Mouse (Mus musculus): ENCODE results near the gene Zfp706. TPM values are rescaled to one million over a fixed set of nuclear protein-coding genes. Genes with fewer than 3 reads are reported as not detected.

Zfp706 gene
- polyA plus RNA-seq (2014; fragmentation: Nextera tagmentation; extraction: Ambion mirVana), result 344 and 424 TPM in 2 replicates

DNA sequence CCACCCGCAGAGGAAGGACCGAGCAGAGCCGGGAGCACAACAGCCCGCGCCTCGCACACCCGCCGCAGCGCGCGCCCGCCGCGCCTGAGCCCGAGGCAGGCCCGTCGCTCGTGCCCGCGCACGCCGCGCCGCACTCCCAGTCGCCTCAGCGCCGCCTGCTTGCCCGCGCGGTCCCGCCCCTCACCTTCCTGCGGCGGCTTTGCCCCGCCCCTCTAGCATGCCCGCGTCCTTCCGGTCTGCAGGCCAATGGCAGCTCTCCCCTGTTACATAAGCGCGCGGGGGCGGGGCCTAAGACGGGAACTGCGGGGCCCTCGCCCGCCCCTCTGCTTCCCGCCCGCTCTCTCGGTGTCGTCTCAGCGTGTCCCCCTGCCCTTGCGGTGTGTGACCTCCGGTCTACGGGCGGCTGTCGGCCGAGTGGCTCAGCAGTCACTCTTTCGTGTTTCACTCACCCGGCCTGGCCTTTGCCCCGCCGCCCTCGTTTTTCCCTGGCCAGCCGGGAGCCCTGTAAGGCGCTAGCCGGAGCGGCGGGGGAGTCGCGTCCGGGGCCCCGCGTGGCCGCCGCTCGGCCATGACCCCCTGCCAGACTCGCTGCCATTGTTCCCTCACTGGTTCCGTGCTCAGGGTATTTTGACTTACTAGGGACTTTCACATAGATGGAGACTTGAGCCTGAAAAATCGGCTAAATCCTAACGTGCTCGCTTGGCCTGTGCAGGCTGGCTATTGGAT is at the start of gene Zfp706:
Gene Zfp706 (minus strand): TSS at position 541 of the 726 bp plus-strand sequence.
- H3K36me3 ChIP-seq (ENCODE audit: control insufficient read depth, insufficient read depth, low read length), result peaks cover 11% of the 10 kb centered on the region
- H3K27me3 ChIP-seq (ENCODE audit: control insufficient read depth, insufficient read depth, low read length), result no peaks in the 10 kb centered on the region
- H3K4me3 ChIP-seq (ENCODE audit: low read length), result peak within 1 kb of the TSS; percentile 86
- peak; percentile 99 for ATAC-seq (ENCODE audit: low FRiP score, low TSS enrichment)
- under 1% methylated on average over 47 of the region's 79 CpGs for WGBS
- peak within 1 kb of the TSS; percentile 96 for H3K9ac ChIP-seq (ENCODE audit: low read depth, low read length)
- peak within 1 kb of the TSS; percentile 54 for H3K4me2 ChIP-seq (replicated peaks; ENCODE audit: low read depth, low read length)
- H3K27ac ChIP-seq (ENCODE audit: low read depth, low read length), result peak within 1 kb of the TSS; percentile 95
- peaks cover 13% of the 10 kb centered on the region for H3K4me1 ChIP-seq (ENCODE audit: control insufficient read depth, insufficient read depth, low read length)
- H3K9me3 ChIP-seq (ENCODE audit: control insufficient read depth, low read length), result no peaks in the 10 kb centered on the region

DNA sequence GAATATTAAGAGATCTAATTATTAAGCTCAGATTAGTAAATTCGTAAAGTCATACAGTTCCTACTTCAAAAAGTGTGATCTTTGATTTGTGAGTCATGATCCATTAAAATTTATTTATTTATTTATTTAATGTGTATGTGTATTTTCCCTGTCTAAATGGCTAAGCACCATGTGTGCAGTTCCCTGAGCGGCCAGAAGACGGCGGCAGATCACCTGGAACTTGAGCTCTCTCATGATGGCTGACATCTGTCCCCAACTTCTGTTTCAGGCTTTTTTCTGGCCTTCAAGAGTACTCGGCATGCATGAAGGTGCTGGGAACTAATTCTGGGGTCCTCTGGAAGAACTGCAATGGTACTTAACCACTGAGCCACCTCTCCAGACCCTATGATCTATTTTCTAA is 47.0 kb upstream of the Zfp706 start:
- WGBS, result 97% methylated on average over 5 of the region's 5 CpGs

DNA sequence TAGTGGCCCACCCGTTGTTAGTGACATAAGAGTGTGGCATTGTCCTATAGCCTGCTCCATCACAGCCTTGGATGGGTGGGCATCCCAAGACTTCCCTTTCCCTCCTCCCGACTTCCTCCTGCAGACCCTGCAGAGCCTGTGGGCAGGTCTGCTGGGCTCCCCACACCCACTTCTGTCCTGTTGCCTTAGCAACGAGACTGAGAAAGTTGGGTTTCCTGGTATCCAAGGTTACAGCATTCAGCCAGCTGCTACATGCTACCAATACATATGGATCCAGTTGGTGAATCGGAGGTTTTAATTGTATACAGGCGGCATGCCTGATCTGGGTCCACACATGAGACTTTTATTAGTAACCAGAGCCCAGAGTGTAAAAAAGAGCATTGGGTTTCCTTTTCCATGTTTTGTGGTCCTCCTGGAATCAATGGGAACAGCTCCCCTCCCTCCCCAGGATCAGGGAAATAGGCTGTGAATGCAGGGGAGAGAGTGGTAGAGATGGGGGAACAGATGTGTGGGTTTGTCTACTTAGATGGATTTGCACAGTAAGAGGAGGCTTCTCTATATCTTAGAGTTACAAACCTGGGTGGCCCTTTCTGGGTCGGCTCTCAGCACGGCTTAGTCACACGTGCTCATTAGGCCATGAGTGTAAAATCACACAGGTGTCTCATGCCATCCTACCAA is 45.7 kb upstream of the Zfp706 start:
- H3K9ac ChIP-seq (ENCODE audit: low read depth, low read length), result no peak overlapping the region
- H3K4me1 ChIP-seq (ENCODE audit: control insufficient read depth, insufficient read depth, low read length), result no peaks in the 10 kb centered on the region
- no peaks in the 10 kb centered on the region for H3K27me3 ChIP-seq (ENCODE audit: control insufficient read depth, insufficient read depth, low read length)
- no peak overlapping the region for H3K27ac ChIP-seq (ENCODE audit: low read depth, low read length)
- no peak for ATAC-seq (ENCODE audit: low FRiP score, low TSS enrichment)
- 52% methylated on average over 8 of the region's 8 CpGs for WGBS
- no peak overlapping the region for H3K4me2 ChIP-seq (replicated peaks; ENCODE audit: low read depth, low read length)
- no peak overlapping the region for H3K4me3 ChIP-seq (ENCODE audit: low read length)
- no peaks in the 10 kb centered on the region; the same call in 1 of the 2 replicates for H3K9me3 ChIP-seq (ENCODE audit: control insufficient read depth, low read length)
- H3K36me3 ChIP-seq (ENCODE audit: control insufficient read depth, insufficient read depth, low read length), result no peaks in the 10 kb centered on the region

More for the DNA sequence above, 47.0 kb upstream of the Zfp706 start:
- Histone ChIP-seq H3K27ac (ENCODE audit: low read depth, low read length) (no peak overlapping the region), H3K27me3 (ENCODE audit: control insufficient read depth, insufficient read depth, low read length) (no peaks in the 10 kb centered on the region), H3K4me3 (ENCODE audit: low read length) (no peak overlapping the region), H3K4me1 (ENCODE audit: control insufficient read depth, insufficient read depth, low read length) (no peaks in the 10 kb centered on the region), H3K9ac (ENCODE audit: low read depth, low read length) (no peak overlapping the region), H3K9me3 (ENCODE audit: control insufficient read depth, low read length) (no peaks in the 10 kb centered on the region; the same call in 1 of the 2 replicates), H3K4me2 (replicated peaks; ENCODE audit: low read depth, low read length) (no peak overlapping the region), H3K36me3 (ENCODE audit: control insufficient read depth, insufficient read depth, low read length) (no peaks in the 10 kb centered on the region)
- no peak for ATAC-seq (ENCODE audit: low FRiP score, low TSS enrichment)

DNA sequence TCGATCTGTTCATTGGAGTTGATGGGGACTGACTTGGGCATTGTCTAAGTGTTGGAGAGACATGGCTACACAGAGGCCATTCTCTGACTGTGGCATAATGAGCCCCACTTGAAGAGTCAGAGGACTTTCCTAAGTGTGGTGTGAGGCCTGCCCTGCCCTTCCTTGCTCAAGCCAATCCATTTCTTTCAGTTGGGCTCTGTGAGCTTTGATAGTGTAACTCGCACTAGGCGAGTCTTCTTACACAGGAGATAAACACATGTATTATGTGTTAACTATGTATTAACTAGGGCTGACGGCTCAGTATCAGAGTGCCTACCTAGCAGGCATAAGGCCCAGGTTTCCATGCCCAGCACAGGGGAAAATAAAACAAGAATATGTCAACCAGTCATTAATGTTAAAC is 39.8 kb upstream of the Zfp706 start:
- Histone ChIP-seq H3K4me3 (ENCODE audit: low read length) (no peak overlapping the region), H3K27ac (ENCODE audit: low read depth, low read length) (no peak overlapping the region), H3K27me3 (ENCODE audit: control insufficient read depth, insufficient read depth, low read length) (no peaks in the 10 kb centered on the region), H3K4me1 (ENCODE audit: control insufficient read depth, insufficient read depth, low read length) (no peaks in the 10 kb centered on the region), H3K4me2 (replicated peaks; ENCODE audit: low read depth, low read length) (no peak overlapping the region), H3K36me3 (ENCODE audit: control insufficient read depth, insufficient read depth, low read length) (no peaks in the 10 kb centered on the region), H3K9ac (ENCODE audit: low read depth, low read length) (no peak overlapping the region), H3K9me3 (ENCODE audit: control insufficient read depth, low read length) (no peaks in the 10 kb centered on the region; the same call in 1 of the 2 replicates)
- 92% methylated on average over 4 of the region's 4 CpGs for WGBS
- no peak for ATAC-seq (ENCODE audit: low FRiP score, low TSS enrichment)

DNA sequence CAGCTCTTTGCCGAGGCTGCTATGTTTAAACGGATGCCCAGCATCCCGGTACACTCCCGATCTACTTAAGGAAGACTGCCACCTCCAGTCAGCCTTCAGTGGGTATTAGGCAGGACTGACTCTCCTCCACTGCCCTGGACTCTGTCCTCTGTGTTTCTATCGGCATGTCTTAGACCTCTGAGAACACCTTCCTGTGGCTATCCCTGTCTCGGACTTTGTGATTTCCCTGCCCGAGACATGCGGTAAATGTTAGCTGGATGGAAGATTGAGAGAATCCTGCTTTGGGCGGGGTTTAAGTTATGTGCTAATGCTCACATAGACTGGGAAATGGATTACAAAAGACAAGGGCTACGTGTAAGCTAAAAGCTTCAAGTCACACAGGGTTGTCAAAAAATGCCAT is 39.0 kb upstream of the Zfp706 start:
- 93% methylated on average over 10 of the region's 10 CpGs for WGBS
- ATAC-seq (ENCODE audit: low FRiP score, low TSS enrichment), result no peak
- Histone ChIP-seq H3K27me3 (ENCODE audit: control insufficient read depth, insufficient read depth, low read length) (no peaks in the 10 kb centered on the region), H3K36me3 (ENCODE audit: control insufficient read depth, insufficient read depth, low read length) (no peaks in the 10 kb centered on the region), H3K4me2 (replicated peaks; ENCODE audit: low read depth, low read length) (no peak overlapping the region), H3K27ac (ENCODE audit: low read depth, low read length) (no peak overlapping the region), H3K4me1 (ENCODE audit: control insufficient read depth, insufficient read depth, low read length) (no peaks in the 10 kb centered on the region), H3K9ac (ENCODE audit: low read depth, low read length) (no peak overlapping the region), H3K4me3 (ENCODE audit: low read length) (no peak overlapping the region), H3K9me3 (ENCODE audit: control insufficient read depth, low read length) (no peaks in the 10 kb centered on the region)

DNA sequence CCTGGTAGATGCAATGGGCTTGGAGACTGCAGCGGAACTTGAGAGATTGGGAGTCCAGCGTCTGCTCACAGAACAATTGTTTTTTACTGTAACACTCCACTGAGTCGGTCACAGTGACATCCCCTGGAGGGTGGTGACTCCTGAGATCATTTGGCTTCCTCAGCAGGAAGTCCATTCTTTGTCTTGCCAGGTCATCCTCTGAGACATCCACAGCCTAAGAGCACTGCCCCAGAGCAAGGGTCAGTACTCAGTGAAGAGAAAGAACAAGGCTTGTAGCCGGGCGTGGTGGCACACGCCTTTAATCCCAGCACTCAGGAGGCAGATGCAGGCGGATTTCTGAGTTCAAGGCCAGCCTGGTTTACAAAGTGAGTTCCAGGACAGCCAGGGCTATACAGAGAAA is 38.6 kb upstream of the Zfp706 start:
- WGBS, result 75% methylated on average over 7 of the region's 7 CpGs

DNA sequence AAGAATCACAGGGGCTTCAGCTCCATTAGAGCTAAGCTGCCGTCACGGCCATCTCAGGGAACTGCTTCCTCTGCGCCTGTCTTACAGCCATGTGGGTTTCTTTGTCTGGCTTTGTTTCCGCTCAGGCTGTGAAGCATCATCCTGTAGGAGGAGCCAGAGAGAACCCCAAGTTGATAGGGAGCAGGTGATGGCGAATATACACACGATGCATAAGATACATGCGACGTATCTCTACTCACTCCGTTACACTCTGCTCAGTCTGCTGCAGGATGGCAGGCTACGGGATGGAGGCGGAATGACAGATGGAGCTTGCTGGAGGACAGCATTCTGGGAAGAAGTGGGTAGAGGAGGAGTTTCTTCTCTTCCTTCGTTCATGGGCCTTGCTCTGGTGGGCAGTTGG is 37.9 kb upstream of the Zfp706 start:
- no peaks in the 10 kb centered on the region for H3K36me3 ChIP-seq (ENCODE audit: control insufficient read depth, insufficient read depth, low read length)
- H3K9me3 ChIP-seq (ENCODE audit: control insufficient read depth, low read length), result no peaks in the 10 kb centered on the region
- 0 out of 2 replicates have a peak, but pooled peaks have one; percentile 32 for ATAC-seq (ENCODE audit: low FRiP score, low TSS enrichment)
- H3K4me1 ChIP-seq (ENCODE audit: control insufficient read depth, insufficient read depth, low read length), result no peaks in the 10 kb centered on the region
- H3K27me3 ChIP-seq (ENCODE audit: control insufficient read depth, insufficient read depth, low read length), result no peaks in the 10 kb centered on the region
- H3K27ac ChIP-seq (ENCODE audit: low read depth, low read length), result no peak overlapping the region
- no peak overlapping the region for H3K4me2 ChIP-seq (replicated peaks; ENCODE audit: low read depth, low read length)
- H3K4me3 ChIP-seq (ENCODE audit: low read length), result no peak overlapping the region
- H3K9ac ChIP-seq (ENCODE audit: low read depth, low read length), result no peak overlapping the region
- WGBS, result 82% methylated on average over 12 of the region's 12 CpGs

More for the DNA sequence above, 38.6 kb upstream of the Zfp706 start:
- H3K36me3 ChIP-seq (ENCODE audit: control insufficient read depth, insufficient read depth, low read length), result no peaks in the 10 kb centered on the region
- no peak overlapping the region for H3K4me3 ChIP-seq (ENCODE audit: low read length)
- H3K9ac ChIP-seq (ENCODE audit: low read depth, low read length), result no peak overlapping the region
- no peak overlapping the region for H3K27ac ChIP-seq (ENCODE audit: low read depth, low read length)
- ATAC-seq (ENCODE audit: low FRiP score, low TSS enrichment), result no peak
- H3K9me3 ChIP-seq (ENCODE audit: control insufficient read depth, low read length), result no peaks in the 10 kb centered on the region
- H3K27me3 ChIP-seq (ENCODE audit: control insufficient read depth, insufficient read depth, low read length), result no peaks in the 10 kb centered on the region
- H3K4me1 ChIP-seq (ENCODE audit: control insufficient read depth, insufficient read depth, low read length), result no peaks in the 10 kb centered on the region
- no peak overlapping the region for H3K4me2 ChIP-seq (replicated peaks; ENCODE audit: low read depth, low read length)

DNA sequence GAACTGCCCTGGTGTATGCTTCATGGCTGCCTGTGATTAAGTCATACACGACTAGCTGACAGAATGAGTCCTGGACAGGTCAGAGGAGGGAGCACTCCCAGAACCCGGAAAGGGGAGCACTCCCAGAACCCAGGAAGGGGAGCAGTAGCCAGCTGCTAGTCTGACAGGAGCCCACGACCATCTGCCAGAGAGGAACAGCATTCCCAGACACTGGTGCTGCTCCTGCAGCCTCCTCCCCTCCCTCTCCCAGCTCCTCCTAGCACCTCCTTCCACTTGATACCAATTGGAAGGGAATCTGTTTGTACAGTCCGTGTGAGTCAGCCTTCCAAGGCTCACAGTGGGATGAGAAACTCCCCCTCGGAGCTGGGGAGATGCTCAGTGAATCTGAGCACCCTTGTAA is 35.0 kb upstream of the Zfp706 start:
- Histone ChIP-seq H3K4me1 (ENCODE audit: control insufficient read depth, insufficient read depth, low read length) (no peaks in the 10 kb centered on the region), H3K27ac (ENCODE audit: low read depth, low read length) (no peak overlapping the region), H3K4me3 (ENCODE audit: low read length) (no peak overlapping the region), H3K27me3 (ENCODE audit: control insufficient read depth, insufficient read depth, low read length) (no peaks in the 10 kb centered on the region), H3K36me3 (ENCODE audit: control insufficient read depth, insufficient read depth, low read length) (no peaks in the 10 kb centered on the region), H3K9ac (ENCODE audit: low read depth, low read length) (no peak overlapping the region), H3K9me3 (ENCODE audit: control insufficient read depth, low read length) (no peaks in the 10 kb centered on the region), H3K4me2 (replicated peaks; ENCODE audit: low read depth, low read length) (no peak overlapping the region)
- 20% methylated on average over 5 of the region's 5 CpGs for WGBS
- no peak for ATAC-seq (ENCODE audit: low FRiP score, low TSS enrichment)

DNA sequence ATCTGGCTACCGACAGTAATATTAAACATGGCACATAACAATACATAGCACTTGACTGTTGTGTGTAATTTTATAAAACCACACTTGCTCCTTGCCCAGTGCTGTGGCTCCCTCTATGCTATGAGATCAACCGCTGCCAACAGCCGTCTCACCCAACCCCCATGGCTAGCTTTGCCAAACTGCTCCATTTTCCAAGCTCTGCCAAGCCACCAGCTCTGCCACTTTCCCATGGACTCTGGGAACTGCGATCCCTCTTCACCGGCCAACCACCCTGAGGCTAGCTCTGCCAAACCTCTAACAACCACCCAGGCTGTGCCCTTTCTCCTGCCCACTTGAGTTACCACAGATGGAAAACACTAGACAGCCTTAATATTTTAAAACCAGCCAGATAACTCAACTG is 33.6 kb upstream of the Zfp706 start:
- WGBS, result 96% methylated on average over 5 of the region's 5 CpGs
- H3K4me2 ChIP-seq (replicated peaks; ENCODE audit: low read depth, low read length), result no peak overlapping the region
- H3K4me1 ChIP-seq (ENCODE audit: control insufficient read depth, insufficient read depth, low read length), result no peaks in the 10 kb centered on the region
- H3K27me3 ChIP-seq (ENCODE audit: control insufficient read depth, insufficient read depth, low read length), result no peaks in the 10 kb centered on the region
- no peak overlapping the region for H3K27ac ChIP-seq (ENCODE audit: low read depth, low read length)
- no peak overlapping the region for H3K4me3 ChIP-seq (ENCODE audit: low read length)
- no peak for ATAC-seq (ENCODE audit: low FRiP score, low TSS enrichment)
- no peaks in the 10 kb centered on the region for H3K9me3 ChIP-seq (ENCODE audit: control insufficient read depth, low read length)
- no peak overlapping the region for H3K9ac ChIP-seq (ENCODE audit: low read depth, low read length)
- no peaks in the 10 kb centered on the region for H3K36me3 ChIP-seq (ENCODE audit: control insufficient read depth, insufficient read depth, low read length)
